Mouse (Mus musculus) layer of hippocampus, adult 2 months (tissue): ENCODE results near the gene Asb2. TPM values are rescaled to one million over a fixed set of nuclear protein-coding genes. Genes with fewer than 3 reads are reported as not detected.

ENCODE experiments used
- DNase-seq, 2 experiments: peaks; one replicate each; pipeline ENCODE4 v3.0.0; 2022; ENCODE audit warnings: low spot score in 2 of 2
- H3K27ac ChIP-seq: fragments of 200-600 bp; 2 replicates; pipeline ENCODE4 v1.8.1; 2022
- H3K4me3 ChIP-seq: fragments of 200-600 bp; 2 replicates; pipeline ENCODE4 v1.8.1; 2022; ENCODE audit warnings: mild to moderate bottlenecking
- CTCF ChIP-seq: fragments of 200-600 bp; conservative IDR thresholded peaks from 2 replicates; pipeline ENCODE4 v1.8.1; 2022; ENCODE audit warnings: antibody characterized with exemption, mild to moderate bottlenecking, moderate library complexity
- long read RNA-seq, 2 experiments: library from polyadenylated mRNA; stranded (forward); transcript quantifications; one replicate each; pipeline ENCODE4 v2.0.0; 2021; ENCODE audit warnings: borderline mapping rate in 2 of 2
- total RNA-seq, 2 experiments: library from RNA; stranded (reverse); gene quantifications; 2 replicates each; pipeline ENCODE4 v1.2.3; 2021

Asb2 gene
- total RNA-seq: 1 to 10 TPM; 2.0 to 2.3 TPM
- long read RNA-seq, experiment 1, partial matches to known transcripts: 2 of 7 reads
- long read RNA-seq, experiment 1, other reads (novel, unspliced or antisense): 3 of 7 reads
- long read RNA-seq, experiment 2, partial matches to known transcripts: 2 of 3 reads
- long read RNA-seq, experiment 2, other reads (novel, unspliced or antisense): 0 of 3 reads

GRCm38 (mm10) chr12:103355746-103356414 lies at the start of gene Asb2:
Asb2 (minus strand) TSS chr12:103356001.
- no peak for TF ChIP-seq CTCF
- H3K27ac ChIP-seq: peak within 1 kb of the TSS; percentile 3; the same call in 1 of the 2 replicates
- no peak for DNase-seq
- H3K4me3 ChIP-seq: no peak within 1 kb of the TSS

DNA sequence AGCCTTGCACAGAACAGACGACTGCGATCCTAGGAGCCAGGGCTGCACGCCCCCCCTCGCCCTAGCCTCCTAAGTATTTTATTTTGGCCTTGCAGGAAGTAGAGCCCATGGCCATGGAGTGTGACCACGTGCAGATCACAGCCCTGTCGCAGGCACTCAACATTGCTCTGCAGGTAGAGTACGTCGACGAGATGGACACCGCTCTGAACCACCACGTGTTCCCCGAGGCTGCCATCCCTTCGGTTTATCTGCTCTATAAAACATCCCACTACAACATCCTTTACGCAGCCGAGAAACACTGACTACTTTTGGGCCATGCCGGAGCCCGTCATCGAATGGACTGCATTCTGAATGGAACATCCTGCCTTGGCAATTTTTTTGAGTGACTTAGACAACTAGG lies 48.3 kb upstream of the Asb2 start:
- Histone ChIP-seq H3K4me3 (no peak overlapping the region), H3K27ac (no peak overlapping the region)
- DNase-seq: no peak
- TF ChIP-seq CTCF: no peak

DNA sequence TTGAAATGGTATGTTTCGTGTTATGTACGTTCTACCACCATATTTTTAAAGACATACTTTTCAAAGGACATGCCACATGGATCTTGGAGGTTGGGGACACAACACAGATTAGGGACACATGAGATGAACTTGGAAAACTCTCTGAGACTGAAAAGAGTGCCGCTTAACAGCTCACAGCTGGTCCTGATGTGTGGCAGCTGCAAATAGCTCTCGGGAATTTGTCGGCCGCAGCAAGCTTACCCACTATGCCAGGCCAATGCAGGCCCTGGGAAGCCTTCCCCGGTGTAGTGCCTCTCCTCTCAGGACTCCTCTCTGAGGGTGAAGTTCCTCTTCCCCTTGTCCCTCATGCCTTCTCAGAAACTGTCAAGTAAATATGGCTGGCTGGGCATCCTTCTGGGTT lies 41.0 kb upstream of the Asb2 start:
- no peak for DNase-seq
- TF ChIP-seq CTCF: no peak
- Histone ChIP-seq H3K27ac (no peak overlapping the region), H3K4me3 (no peak overlapping the region)

GRCm38 (mm10) chr12:103395486-103396275 lies 39.9 kb upstream of the Asb2 start:
- DNase-seq: no peak
- no peak for TF ChIP-seq CTCF
- Histone ChIP-seq H3K27ac (no peak overlapping the region), H3K4me3 (no peak overlapping the region)

DNA sequence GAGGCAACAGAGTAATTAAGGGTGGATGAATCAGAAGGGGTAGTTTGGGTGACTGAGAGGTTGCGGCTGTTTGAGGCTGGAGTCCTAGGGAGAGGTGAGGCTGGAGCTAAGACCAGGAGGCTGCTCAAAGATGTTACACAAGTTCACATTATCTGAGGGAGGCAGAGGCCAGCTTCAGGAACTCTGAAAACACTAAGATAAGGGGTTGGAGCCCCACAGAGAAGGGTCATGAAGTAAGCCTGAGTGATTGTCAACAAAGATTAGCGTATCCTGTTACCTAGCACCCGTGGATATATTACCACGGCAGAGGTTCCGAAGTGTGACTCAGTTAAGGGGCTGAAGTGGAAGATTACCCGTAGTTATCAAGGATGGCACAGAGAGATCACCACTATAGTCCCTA lies 37.7 kb upstream of the Asb2 start:
- H3K27ac ChIP-seq: no peak overlapping the region
- H3K4me3 ChIP-seq: no peak overlapping the region
- DNase-seq: no peak
- no peak for TF ChIP-seq CTCF

DNA sequence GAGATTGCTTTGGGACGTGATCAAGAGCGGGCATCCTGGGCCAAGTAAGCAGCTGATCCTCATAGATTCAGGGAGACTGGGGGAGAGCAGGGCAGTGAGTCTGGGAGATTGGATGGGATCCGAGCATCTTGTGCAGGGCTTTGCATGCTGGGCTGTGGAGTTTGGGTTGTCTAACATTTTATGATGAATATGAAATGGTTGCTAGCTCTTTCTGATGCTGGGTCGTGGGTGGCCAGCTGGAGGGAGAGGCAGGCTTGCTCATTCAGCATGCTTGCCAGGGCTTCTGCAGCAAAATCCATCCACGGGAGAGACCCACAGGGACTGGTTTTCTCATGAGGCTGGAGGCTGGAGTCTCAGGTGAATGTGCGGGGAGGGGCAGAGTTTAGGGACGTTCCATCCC lies 35.3 kb upstream of the Asb2 start:
- H3K4me3 ChIP-seq: peak overlapping the region; percentile 48
- H3K27ac ChIP-seq: peak overlapping the region; percentile 95
- DNase-seq: peak; percentile 64 to 83
- TF ChIP-seq CTCF: no peak

- no peak for DNase-seq
- TF ChIP-seq CTCF: no peak
- peak overlapping the region; percentile 95 for H3K27ac ChIP-seq
- H3K4me3 ChIP-seq: peak overlapping the region; percentile 84
These were observed 34.2 kb upstream of the Asb2 start for GRCm38 (mm10) chr12:103389982-103390381.

- Histone ChIP-seq H3K4me3 (peak overlapping the region; percentile 84), H3K27ac (peak overlapping the region; percentile 95)
- no peak for TF ChIP-seq CTCF
- DNase-seq: no peak
These were observed 33.5 kb upstream of the Asb2 start for GRCm38 (mm10) chr12:103389348-103389727.

GRCm38 (mm10) chr12:103388505-103389347 lies 32.9 kb upstream of the Asb2 start, which contains the start of gene Otub2:
Otub2 (plus strand) TSS chr12:103388682.
- DNase-seq: peak; percentile 98
- H3K27ac ChIP-seq: peak within 1 kb of the TSS; percentile 95
- peak within 1 kb of the TSS; percentile 84 for H3K4me3 ChIP-seq
- peak; percentile 34 for TF ChIP-seq CTCF

GRCm38 (mm10) chr12:103380226-103380625 lies 24.4 kb upstream of the Asb2 start:
- Histone ChIP-seq H3K27ac (no peak overlapping the region), H3K4me3 (no peak overlapping the region)
- no peak for TF ChIP-seq CTCF
- DNase-seq: no peak

DNA sequence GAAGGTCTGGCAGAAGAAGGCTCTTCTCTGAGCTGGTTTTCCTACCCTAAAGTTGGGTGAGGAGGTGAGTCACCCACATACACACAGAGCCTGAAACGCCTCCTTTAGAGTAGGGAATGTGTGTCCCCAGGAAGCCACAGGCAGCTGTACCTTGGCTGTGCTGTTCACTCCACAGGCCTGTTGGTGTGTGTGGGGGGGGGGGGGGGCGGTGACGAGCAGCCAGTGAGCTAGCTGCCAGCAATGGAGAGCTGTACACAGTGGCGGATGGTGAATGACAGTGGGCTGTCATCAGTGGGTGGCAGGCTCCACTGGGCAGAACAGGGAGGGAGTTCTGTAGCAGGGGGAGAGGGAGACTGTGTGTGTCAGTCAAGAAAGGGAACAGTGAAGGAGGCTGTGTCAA lies 21.0 kb upstream of the Asb2 start:
- TF ChIP-seq CTCF: no peak
- peak in 1 of 2 experiments; percentile 74 for DNase-seq
- peak overlapping the region; percentile 89 for H3K27ac ChIP-seq
- peak overlapping the region; percentile 36; the same call in 1 of the 2 replicates for H3K4me3 ChIP-seq

- TF ChIP-seq CTCF: 0 out of 2 replicates have a peak, but pooled peaks have one; percentile 24
- Histone ChIP-seq H3K4me3 (no peak overlapping the region), H3K27ac (peak overlapping the region; percentile 89)
- DNase-seq: peak; percentile 77 to 81
These were observed 20.3 kb upstream of the Asb2 start for GRCm38 (mm10) chr12:103376124-103376523.
